Mouse (Mus musculus) CH12.LX (cell line): ENCODE measurements around the gene Kat7.

Source experiments
- EP300 ChIP-seq: IDR thresholded peaks from 2 replicates; pipeline ENCODE4 v1.6.1; 2011; ENCODE audit warnings: low read length, improper control_type of control experiment
- MEF2A ChIP-seq: IDR thresholded peaks from 2 replicates; pipeline ENCODE4 v1.6.1; 2014; ENCODE audit warnings: low read depth, mild to moderate bottlenecking, inconsistent platforms, low read length, improper control_type of control experiment, borderline replicate concordance

DNA sequence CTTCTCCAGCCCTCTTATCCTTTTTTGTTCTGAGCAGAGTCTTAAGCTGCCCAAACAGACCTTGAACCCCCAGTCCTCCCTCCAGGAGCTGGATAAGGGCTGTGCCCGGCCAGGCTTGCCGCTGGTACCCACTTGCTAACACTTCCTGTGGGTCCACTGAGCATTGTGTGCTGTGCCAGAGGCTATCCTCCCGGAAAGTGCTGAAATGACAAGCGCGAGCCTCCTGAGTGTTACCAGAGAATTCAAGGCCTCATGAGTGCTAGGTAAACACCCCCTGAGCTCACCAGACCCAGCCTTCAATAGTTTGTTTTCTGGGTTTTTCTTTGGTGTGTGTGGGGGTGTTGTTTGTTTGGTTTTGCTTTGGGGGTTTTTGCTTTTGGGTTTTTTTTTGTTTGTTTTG, 82.6 kb downstream of the Kat7 start:
- TF ChIP-seq MEF2A (no peak), EP300 (no peak)
